Mouse (Mus musculus): ENCODE measurements around the gene Tmem171.

Gene Tmem171

GRCm38 (mm10) chr13:98693316-98693715, 1.3 kb downstream of the Tmem171 start:
- DNase-seq (ENCODE audit: low spot score in 2 of 2), result no peak

GRCm38 (mm10) chr13:98691956-98692515, 2.6 kb downstream of the Tmem171 start:
- DNase-seq (ENCODE audit: low spot score in 2 of 2), result no peak

- no peak for DNase-seq (ENCODE audit: low spot score in 2 of 2)
These were observed 3.7 kb downstream of the Tmem171 start for GRCm38 (mm10) chr13:98690886-98691285.

- no peak for DNase-seq (ENCODE audit: low spot score in 2 of 2)
These were observed 4.9 kb downstream of the Tmem171 start for GRCm38 (mm10) chr13:98689605-98690290.

- peak; percentile 31 for DNase-seq (ENCODE audit: low spot score in 2 of 2)
These were observed 6.7 kb downstream of the Tmem171 start for GRCm38 (mm10) chr13:98687931-98688330.

GRCm38 (mm10) chr13:98684144-98684900, 10.3 kb downstream of the Tmem171 start:
- DNase-seq (ENCODE audit: low spot score in 2 of 2), result no peak

GRCm38 (mm10) chr13:98683412-98683811, 11.2 kb downstream of the Tmem171 start:
- no peak for DNase-seq (ENCODE audit: low spot score in 2 of 2)

GRCm38 (mm10) chr13:98680470-98681060, 14.1 kb downstream of the Tmem171 start:
- DNase-seq (ENCODE audit: low spot score in 2 of 2), result no peak

GRCm38 (mm10) chr13:98679631-98680041, 15.0 kb downstream of the Tmem171 start:
- DNase-seq (ENCODE audit: low spot score in 2 of 2), result no peak

GRCm38 (mm10) chr13:98679230-98679629, 15.4 kb downstream of the Tmem171 start:
- DNase-seq (ENCODE audit: low spot score in 2 of 2), result no peak

GRCm38 (mm10) chr13:98673922-98674321, 20.7 kb downstream of the Tmem171 start:
- DNase-seq (ENCODE audit: low spot score in 2 of 2), result no peak

- DNase-seq (ENCODE audit: low spot score in 2 of 2), result no peak
These were observed 25.3 kb downstream of the Tmem171 start for GRCm38 (mm10) chr13:98669296-98669695.

GRCm38 (mm10) chr13:98667316-98667715, 27.3 kb downstream of the Tmem171 start:
- DNase-seq (ENCODE audit: low spot score in 2 of 2), result no peak

- DNase-seq (ENCODE audit: low spot score in 2 of 2), result no peak
These were observed 29.4 kb downstream of the Tmem171 start for GRCm38 (mm10) chr13:98665240-98665639.

GRCm38 (mm10) chr13:98662173-98662675, 32.4 kb downstream of the Tmem171 start:
- DNase-seq (ENCODE audit: low spot score in 2 of 2), result no peak

- DNase-seq (ENCODE audit: low spot score in 2 of 2), result peak; percentile 28 to 62
These were observed 38.6 kb downstream of the Tmem171 start for GRCm38 (mm10) chr13:98656034-98656471.

- DNase-seq (ENCODE audit: low spot score in 2 of 2), result no peak
These were observed 39.3 kb downstream of the Tmem171 start for GRCm38 (mm10) chr13:98655346-98655745.

GRCm38 (mm10) chr13:98654129-98654939, 40.3 kb downstream of the Tmem171 start:
- DNase-seq (ENCODE audit: low spot score in 2 of 2), result no peak

GRCm38 (mm10) chr13:98652194-98652593, 42.4 kb downstream of the Tmem171 start:
- DNase-seq (ENCODE audit: low spot score in 2 of 2), result peak; percentile 16 to 25

- DNase-seq (ENCODE audit: low spot score in 2 of 2), result no peak
These were observed 43.2 kb downstream of the Tmem171 start for GRCm38 (mm10) chr13:98651228-98651977.
